Mouse (Mus musculus) cortical plate, adult 2 months (tissue): ENCODE results near the gene Chst13. TPM values are rescaled to one million over a fixed set of nuclear protein-coding genes. Genes with fewer than 3 reads are reported as not detected.

Source experiments
- H3K27ac ChIP-seq: fragments of 200-500 bp; 2 replicates; pipeline ENCODE4 v1.5.1; 2012; ENCODE audit warnings: low read length, control low read depth, inconsistent platforms; ENCODE audit not compliant: insufficient read depth
- H3K4me1 ChIP-seq: fragments of 200-500 bp; 2 replicates; pipeline ENCODE4 v1.6.1; 2011; ENCODE audit warnings: low read length; ENCODE audit not compliant: control insufficient read depth, insufficient read depth
- H3K4me3 ChIP-seq: fragments of 200-500 bp; 2 replicates; pipeline ENCODE4 v1.5.1; 2011; ENCODE audit warnings: mild to moderate bottlenecking, low read length, control low read depth; ENCODE audit not compliant: insufficient read depth
- CTCF ChIP-seq: fragments of 200-500 bp; IDR thresholded peaks from 2 replicates; pipeline ENCODE4 v1.5.1; 2011; ENCODE audit warnings: mild to moderate bottlenecking, control low read depth, low read length; ENCODE audit not compliant: insufficient read depth; ENCODE audit errors: extremely low read depth
- POLR2A ChIP-seq: fragments of 200-500 bp; IDR thresholded peaks from 2 replicates; pipeline ENCODE4 v1.6.1; 2011; ENCODE audit warnings: mild to moderate bottlenecking, low read length, control low read depth; ENCODE audit not compliant: insufficient read depth; ENCODE audit errors: extremely low read depth
- polyA plus RNA-seq: library from polyadenylated mRNA; depleted of rRNA; stranded (reverse); fragments of >200 nt; gene quantifications from 2 replicates; pipeline ENCODE4 v1.2.3, GENCODE M21; 2012

The Chst13 gene
- polyA plus RNA-seq, 1 experiment: 0.17 TPM

DNA sequence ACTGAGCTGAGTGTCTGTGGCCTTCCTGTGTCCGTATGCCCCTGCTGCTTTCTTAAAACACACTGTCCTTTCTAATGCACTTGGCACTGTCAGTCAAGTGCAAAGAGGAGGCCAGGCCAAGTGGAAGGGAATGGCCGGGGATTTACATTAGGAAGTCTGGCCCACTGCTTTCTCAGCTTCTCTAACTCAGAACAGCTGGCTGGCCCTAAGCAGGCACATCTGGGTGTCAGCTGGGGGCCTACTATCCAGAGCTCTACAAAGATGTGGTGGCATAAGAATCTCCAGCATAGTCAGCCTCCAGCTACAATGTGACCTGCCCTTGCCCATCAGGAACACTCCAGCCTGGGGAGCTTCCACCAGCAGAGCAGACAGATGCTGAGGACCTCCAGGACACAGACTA is 25.0 kb upstream of the Chst13 start:
- Histone ChIP-seq H3K4me3 (no peak overlapping the region), H3K27ac (no peak overlapping the region), H3K4me1 (no peaks in the 10 kb centered on the region)
- TF ChIP-seq POLR2A (no peak), CTCF (no peak)

DNA sequence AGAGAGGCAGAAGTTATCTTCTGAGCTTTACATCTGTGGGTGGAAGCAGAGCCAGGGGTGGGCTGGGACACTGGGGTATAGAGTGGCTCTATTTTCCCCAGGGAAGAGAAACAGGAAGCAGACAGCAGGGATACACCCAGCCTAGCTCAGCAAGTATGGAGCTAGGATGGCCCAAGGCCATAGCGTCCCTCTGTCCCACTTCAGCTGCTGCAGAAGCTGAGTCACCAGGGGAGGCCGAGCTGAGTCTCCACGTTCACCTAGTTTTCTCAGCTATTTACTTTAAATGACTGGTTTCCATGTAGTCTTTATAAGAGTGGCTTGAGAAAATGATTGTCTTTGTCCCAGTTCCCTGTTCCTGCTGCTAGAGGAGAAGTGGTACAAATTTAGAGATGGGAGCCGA is 23.5 kb upstream of the Chst13 start:
- Histone ChIP-seq H3K27ac (no peak overlapping the region), H3K4me3 (no peak overlapping the region), H3K4me1 (no peaks in the 10 kb centered on the region)
- TF ChIP-seq CTCF: no peak
- no peak for TF ChIP-seq POLR2A

DNA sequence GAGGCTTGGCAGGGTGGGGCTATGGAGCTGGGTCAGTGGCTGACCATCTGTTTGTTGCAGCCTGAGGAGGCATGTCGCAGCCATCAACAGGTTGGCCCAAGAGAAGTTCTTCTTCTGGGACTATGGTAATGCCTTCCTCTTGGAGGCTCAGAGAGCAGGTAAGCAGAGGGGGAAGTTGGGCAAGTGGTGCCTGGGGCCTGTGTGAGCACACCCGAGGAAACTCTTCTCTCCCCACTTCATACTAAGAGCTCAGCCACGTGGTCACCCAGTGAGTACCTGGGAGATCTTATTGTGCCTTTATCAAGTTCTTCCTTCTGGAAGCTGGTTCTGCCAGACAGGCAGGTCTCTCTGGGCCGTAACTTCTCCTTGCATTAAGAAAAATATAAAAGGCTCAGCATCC is 22.2 kb upstream of the Chst13 start:
- H3K4me3 ChIP-seq: no peak overlapping the region
- TF ChIP-seq CTCF: no peak
- TF ChIP-seq POLR2A: no peak
- H3K27ac ChIP-seq: no peak overlapping the region
- no peaks in the 10 kb centered on the region for H3K4me1 ChIP-seq

DNA sequence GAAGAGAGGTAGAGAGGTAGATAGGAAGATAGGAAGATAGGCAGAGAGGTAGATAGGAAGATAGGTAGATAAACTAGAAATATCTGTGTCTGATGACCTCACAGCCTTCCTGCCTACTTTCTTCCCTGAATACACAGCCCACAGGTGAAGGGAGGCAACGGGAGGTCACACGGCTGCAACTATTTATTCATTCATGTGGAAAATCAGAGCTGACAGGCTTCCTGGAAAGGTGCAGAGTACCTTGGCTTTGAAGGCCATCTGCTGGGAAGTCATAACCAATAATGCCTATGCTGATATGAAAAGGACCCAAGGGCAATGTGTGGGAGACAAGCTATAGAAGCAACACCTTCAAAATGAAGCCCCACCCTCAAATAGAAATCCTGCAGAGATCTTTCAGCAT is 17.4 kb upstream of the Chst13 start:
- TF ChIP-seq CTCF (no peak), POLR2A (no peak)
- Histone ChIP-seq H3K27ac (no peak overlapping the region), H3K4me1 (no peaks in the 10 kb centered on the region), H3K4me3 (no peak overlapping the region)

DNA sequence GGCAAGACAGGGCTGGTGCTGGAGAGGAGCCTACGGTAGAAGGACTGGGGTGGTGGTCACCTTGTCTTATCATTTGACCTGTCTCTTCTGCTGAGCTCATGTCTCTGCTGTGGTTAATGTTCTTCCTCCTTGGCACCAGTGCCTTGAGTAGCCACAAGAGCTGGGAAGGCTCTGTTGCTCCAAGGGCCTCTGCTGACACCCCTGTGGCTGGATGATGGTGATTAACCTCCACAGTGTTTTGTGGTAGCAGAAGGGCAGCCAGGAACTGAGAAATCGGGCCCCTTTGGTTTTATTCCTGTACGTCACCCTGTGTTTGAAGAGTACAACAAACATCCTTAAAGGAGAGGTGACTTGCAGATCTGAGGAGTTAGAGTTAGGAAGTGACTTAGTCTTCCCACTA is 9.3 kb upstream of the Chst13 start:
- Histone ChIP-seq H3K4me3 (no peak overlapping the region), H3K27ac (no peak overlapping the region), H3K4me1 (no peaks in the 10 kb centered on the region)
- TF ChIP-seq CTCF (no peak), POLR2A (no peak)

DNA sequence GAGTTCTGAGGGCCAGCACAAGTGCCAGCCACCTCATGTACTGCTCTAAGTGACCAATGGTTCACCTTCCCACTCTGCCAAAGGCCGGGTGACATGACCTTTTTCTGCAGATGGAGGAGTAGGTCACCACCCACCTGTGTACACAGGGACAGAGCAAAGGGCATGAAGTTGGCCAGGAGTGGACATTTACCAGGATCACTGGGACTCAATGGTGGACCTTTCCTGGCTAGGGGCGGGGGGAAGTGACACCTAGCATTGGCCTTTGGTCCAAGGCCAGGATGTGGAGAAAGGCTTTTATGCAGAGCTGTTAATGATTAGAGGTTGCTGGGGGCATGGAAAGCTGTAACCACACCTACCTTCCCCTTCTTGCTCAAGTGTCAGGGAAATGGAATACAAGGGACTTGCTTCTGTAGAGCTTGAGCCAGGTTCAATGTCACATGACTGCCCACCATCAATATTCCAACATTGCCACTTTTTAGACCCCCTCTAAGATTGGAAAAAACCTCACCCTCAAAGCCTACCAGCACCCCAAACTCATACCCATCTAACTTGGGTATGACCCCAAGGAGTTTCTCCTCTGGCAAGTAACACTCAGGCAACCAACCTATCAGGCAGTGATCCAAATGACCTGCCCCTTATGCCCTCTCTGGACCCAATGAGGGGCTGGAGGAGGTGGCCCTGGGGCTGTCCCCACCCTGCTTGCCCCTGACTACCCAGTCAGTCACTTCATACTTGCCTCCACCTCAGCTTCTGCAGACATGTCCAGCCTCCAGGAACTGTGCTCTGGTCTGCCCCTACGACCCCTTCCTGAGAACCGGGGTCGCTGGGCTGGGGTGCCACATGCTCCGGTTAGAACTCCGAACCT is 7.8 kb upstream of the Chst13 start, which contains the start of gene Uroc1:
TSS of gene Uroc1 (plus strand) at position 724 of the 865 bp plus-strand sequence.
- TF ChIP-seq POLR2A (no peak), CTCF (no peak)
- Histone ChIP-seq H3K27ac (no peak within 1 kb of the TSS), H3K4me1 (no peaks in the 10 kb centered on the region), H3K4me3 (no peak within 1 kb of the TSS)

DNA sequence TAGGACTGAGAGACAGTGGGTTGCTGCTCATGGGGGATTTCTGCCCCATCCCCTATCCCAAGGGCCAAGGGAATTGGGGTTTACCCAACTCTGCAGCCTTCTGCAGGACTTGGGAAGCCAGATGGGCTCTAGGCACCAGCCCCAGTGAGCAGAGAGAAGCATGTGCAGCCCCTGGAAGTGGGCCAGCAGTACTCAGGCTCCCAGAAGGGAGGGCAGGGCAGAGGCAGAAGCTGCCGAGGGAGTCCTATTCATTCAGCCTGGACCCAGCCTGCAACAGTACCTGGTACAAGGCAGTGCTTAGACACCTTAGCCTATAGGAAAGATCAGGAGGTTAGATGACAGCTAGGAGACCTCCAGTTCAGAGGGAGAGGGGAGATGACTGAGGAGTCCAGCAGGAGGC is 5.0 kb upstream of the Chst13 start:
- no peak for TF ChIP-seq CTCF
- no peak for TF ChIP-seq POLR2A
- no peak overlapping the region for H3K4me3 ChIP-seq
- no peaks in the 10 kb centered on the region for H3K4me1 ChIP-seq
- no peak overlapping the region for H3K27ac ChIP-seq

DNA sequence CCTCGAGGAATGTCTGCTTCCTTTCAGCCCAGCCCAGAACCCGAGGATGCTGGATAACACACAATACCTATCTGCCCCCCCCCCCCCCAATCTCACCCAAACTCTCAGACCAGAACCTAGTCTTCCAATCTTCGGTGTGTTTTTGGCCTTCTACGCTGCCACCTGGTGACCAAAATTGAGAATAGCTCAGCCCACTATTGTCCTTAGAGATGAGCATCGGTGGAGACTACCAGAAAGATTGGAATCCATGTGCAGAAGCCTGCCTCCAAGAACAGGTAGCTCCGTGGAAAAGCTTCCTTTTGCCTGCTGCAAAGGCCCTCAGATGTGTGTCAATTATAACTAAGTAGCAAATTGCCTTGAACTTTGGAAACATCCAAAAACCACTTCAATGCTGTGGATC is 2.7 kb upstream of the Chst13 start:
- no peak overlapping the region for H3K4me3 ChIP-seq
- TF ChIP-seq CTCF (peak; percentile 56), POLR2A (no peak)
- no peak overlapping the region for H3K27ac ChIP-seq
- H3K4me1 ChIP-seq: no peaks in the 10 kb centered on the region

DNA sequence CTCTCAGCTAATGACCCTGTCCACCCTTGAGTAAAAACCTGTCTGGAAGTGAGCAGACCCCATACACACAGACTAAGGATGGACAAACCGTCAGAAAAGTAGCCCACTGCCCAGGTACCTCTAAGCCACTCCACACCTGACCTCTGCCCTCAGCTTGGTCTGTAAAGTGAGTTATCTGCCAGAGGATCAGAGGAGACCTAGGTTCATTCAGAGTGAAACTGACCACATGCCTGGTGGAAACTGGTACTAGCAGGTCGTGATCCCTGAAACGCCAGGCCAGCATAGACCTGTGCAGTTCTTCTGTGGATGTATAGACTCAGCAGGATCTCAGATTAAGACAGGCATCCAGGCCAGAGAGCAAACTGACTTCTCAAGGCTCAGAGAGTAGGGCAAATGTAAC is 522 bp downstream of the Chst13 start:
- no peak overlapping the region for H3K4me3 ChIP-seq
- no peaks in the 10 kb centered on the region for H3K4me1 ChIP-seq
- TF ChIP-seq POLR2A: no peak
- no peak for TF ChIP-seq CTCF
- no peak overlapping the region for H3K27ac ChIP-seq

DNA sequence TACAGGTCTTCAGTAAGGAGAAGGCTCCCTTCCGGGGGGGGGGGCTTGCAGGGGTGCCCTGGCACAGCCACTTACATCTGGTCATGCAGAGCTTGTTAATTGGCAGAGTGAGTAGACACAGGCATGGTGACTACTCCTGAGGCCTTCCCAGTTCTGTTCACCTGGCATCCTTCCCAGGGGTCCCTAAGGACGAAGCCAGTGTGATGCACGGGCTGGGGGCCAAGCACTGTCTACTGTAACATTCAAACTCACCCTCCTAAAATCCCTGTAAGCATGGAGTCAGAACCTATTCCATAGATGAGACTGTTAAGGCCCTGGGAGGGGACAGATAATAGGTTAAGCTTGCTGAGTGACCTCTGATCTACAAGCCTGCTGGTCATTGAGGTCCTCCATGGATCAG is 959 bp downstream of the Chst13 start:
- H3K27ac ChIP-seq: no peak overlapping the region

More for the DNA sequence above, 959 bp downstream of the Chst13 start:
- no peaks in the 10 kb centered on the region for H3K4me1 ChIP-seq
- no peak overlapping the region for H3K4me3 ChIP-seq
- no peak for TF ChIP-seq POLR2A
